Mouse (Mus musculus) testis, postnatal 14 days (tissue): ENCODE measurements around the gene Glcci1.

Experiments used
- DNase-seq: peaks from one replicate; pipeline ENCODE4 v3.0.0; 2021; ENCODE audit warnings: low spot score

Glcci1 gene

DNA sequence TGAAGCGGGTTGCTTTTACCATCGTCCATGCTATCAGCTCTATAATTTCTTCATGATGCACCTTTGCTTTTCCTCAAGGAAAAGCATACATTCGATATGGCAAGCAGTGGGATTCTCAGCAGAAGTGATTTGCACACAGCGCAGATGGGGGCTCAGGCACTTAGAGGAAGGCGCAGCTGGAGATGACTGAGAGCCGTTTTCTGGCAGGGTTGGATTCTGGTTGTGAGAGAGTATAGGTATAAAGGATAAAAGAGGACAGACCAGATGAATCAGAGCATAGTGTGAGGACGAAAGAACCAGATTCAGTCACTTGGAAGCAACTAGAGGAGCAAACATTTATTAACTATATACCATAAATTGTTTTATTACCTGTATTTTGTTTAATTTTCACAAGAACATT is 36.4 kb downstream of the Glcci1 start:
- no peak for DNase-seq

- DNase-seq, result no peak
These were observed 41.8 kb downstream of the Glcci1 start for GRCm38 (mm10) chr6:8551155-8551554.

- DNase-seq, result no peak
These were observed 47.6 kb downstream of the Glcci1 start for GRCm38 (mm10) chr6:8556849-8557571.

GRCm38 (mm10) chr6:8560682-8561081 is 51.3 kb downstream of the Glcci1 start:
- DNase-seq, result no peak

GRCm38 (mm10) chr6:8582377-8582776 is 73.0 kb downstream of the Glcci1 start:
- no peak for DNase-seq

DNA sequence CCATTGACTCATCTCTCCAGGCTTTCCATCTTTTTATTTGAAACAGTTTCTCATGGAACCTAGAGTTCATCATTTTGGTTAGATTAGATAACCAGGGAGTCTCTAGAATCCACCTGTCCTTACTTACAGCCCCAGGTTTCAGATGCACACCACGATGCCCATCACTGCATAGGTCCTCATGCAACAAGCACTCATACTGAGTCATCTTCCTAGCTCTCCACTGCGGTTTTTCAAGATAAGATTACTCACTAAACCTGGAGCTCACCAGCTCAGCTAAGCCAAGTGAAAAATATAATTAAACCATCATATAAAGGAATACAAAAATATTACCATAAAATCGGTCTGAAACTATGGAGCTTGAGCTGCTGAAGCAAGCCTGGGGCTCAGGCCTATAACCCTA is 74.5 kb downstream of the Glcci1 start:
- DNase-seq, result no peak

- DNase-seq, result no peak
These were observed 82.3 kb downstream of the Glcci1 start for GRCm38 (mm10) chr6:8591665-8592064.

- DNase-seq, result no peak
These were observed 108.0 kb downstream of the Glcci1 start for GRCm38 (mm10) chr6:8617369-8617768.

DNA sequence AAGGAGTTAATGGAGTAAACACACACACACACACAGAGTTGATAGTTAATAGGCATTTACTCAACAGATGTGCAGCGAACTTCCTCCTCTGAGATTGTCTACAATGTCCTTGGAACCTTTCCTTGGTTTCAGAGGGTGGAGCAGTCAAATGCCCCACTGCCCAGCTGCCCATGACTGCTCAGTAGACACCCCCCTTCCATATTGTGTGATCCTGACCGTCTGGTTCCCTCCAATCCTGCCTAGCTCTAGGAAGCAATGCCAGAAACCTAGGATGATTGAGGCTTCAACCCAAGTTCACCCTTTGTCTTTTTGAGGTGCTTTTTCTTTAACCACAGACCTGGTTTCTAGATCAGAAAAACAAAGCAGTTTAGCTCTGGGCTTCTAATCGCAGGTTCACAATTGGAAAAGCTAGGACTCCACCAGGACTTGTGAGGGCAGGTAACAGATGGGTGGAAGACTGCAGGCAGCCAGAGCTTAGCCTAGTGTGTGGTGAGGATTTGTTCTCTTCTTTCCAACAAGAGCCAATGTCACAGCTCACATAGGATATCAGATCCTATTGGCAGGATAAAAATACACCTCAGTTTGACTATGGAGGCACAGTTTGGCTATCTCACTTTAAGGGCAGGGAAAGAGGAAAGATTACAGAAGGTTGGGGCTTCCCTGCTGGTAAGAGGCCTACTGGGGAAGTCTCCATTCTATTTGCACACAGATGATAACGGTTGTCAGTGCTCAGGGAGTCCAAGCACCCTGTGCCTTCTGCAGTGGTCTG is 110.4 kb downstream of the Glcci1 start:
- no peak for DNase-seq

GRCm38 (mm10) chr6:8623045-8623444 is 113.6 kb downstream of the Glcci1 start:
- no peak for DNase-seq

GRCm38 (mm10) chr6:8628226-8628625 is 118.8 kb downstream of the Glcci1 start:
- DNase-seq, result no peak

DNA sequence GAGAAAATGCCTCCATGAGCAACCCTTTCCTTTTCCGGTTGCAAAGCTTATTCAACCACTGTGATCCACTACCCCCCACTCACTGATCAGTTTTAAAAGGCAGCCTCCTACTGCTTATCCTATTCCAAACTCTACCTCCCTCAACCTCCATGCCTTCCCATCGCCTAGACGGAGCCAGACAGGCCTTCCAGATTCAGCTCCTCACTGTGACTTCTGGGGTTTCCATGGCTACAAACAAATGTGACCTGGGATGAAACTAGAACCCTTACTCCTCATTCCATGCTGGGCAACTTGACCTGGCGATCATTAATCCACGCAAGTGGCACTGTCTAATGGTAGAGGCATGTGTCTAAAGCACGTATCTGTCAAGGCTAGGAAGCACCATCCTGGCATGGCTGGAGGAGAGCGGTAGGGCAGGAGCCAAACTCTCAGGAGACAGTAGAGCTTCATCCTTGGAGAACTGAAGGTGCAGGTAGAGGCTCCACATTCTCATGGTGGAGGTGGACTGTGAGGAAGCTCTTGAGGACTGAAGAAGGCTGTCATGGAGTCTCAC is 119.4 kb downstream of the Glcci1 start:
- DNase-seq, result no peak

DNA sequence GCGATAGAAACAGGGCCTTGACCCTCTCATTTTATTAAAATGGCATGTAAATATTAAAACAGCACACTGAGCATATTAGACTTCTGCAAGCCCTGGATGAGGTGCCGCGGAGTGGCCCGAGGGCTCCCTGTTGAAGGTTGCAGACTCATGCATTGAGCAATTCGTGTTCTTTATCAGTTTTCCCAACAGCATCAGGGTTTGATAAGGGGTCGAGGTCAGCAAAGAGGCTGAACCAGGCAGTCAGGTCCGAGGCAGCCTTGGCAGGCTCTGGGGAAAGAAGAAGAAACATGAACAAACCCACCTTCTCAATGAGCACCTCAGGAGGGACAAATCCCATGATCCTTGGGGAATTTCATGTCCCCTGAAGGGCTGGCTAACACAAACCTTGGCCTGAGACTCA is 121.1 kb downstream of the Glcci1 start:
- DNase-seq, result no peak

GRCm38 (mm10) chr6:8631362-8631761 is 122.0 kb downstream of the Glcci1 start:
- DNase-seq, result no peak

GRCm38 (mm10) chr6:8631986-8632632 is 122.7 kb downstream of the Glcci1 start:
- no peak for DNase-seq

GRCm38 (mm10) chr6:8632701-8633100 is 123.3 kb downstream of the Glcci1 start:
- no peak for DNase-seq

DNA sequence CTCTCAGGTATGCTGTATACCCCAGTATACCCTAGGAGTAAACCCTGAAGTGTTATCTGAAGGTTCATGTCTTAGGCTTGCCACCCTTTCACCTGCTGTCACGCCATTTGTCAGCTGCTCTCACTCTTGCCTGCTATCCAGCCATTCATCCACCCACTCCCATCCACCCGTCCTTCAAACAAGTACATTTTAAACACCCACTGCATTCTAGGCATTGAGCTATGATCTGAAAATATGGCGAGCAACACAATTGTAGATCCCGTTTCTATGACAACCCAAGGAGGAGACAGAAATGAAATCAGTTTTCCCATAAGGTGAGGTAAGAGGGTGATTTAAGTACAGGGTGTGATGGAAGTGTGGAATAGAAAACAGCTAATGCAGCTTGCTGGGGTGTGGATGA is 128.7 kb downstream of the Glcci1 start:
- DNase-seq, result no peak

GRCm38 (mm10) chr6:8638899-8639298 is 129.5 kb downstream of the Glcci1 start:
- no peak for DNase-seq

DNA sequence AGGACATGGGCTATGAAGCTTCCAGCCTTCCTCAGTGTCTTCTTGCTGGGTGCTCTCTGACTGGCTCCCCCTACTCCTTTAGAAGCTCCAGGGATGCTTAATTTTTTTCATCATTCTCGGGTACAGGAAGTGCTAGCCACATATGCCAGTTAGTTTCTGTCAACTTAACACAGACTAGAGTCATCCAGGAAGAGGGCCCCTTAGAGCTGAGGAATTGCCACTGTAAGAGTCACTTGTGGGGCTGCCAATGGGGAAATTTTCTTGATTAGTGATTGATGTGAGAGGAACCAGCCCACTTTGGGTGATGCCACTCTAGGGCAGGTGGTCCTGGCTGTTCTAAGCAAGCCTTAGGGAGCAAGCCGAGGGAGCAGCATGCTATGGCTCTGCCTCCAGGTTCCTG is 130.1 kb downstream of the Glcci1 start:
- DNase-seq, result no peak

DNA sequence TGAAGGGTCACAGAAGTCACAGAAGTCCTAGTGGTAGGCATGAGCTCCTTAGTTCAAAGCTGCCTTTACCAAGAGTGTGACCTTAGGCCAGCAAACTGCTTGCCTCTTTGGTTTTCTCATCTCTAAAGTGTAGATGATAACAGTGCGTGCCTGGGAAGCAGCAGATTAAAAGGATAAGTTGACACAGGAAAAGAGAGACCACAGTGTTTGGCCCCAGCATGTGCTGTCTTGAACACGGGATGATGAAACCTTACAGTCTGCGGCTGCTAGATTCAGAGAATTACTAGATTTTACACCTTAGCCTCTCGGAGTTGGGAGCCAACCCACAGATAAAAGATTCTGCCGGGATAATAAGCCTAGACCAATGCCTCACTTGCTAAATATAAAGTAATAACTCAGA is 131.5 kb downstream of the Glcci1 start:
- DNase-seq, result no peak

DNA sequence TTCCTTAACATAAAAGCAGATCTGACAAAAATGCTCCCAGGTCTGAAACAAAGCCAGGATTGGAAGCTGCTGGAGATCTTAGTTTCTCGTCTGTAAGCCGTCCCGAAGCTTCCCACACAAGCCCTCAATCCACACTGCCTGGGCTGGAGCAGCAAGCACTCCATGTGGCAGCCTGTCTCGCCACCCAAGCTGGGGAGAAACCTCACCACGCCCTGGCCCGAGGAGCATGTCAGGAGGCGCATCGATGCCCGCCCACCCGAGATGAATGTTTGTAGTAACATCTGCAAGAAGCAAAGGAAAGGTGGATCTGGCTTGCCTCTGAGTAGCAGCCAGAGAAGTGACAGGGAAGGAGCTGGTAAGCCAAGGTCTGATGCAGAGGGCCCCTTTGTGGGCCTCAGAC is 135.3 kb downstream of the Glcci1 start:
- DNase-seq, result no peak

GRCm38 (mm10) chr6:8645708-8646107 is 136.3 kb downstream of the Glcci1 start:
- DNase-seq, result no peak
